Mouse (Mus musculus) lung, postnatal 4 days (tissue): Measurements from ENCODE around the gene Fkbp14.

Source experiments
- DNase-seq, 2 experiments: peaks; one replicate each; pipeline ENCODE4 v3.0.0; 2021

The Fkbp14 gene

GRCm38 (mm10) chr6:54587683-54588082, 9.4 kb downstream of the Fkbp14 start:
- no peak for DNase-seq

- DNase-seq: no peak
Measured at GRCm38 (mm10) chr6:54586911-54587310, 10.2 kb downstream of the Fkbp14 start.

DNA sequence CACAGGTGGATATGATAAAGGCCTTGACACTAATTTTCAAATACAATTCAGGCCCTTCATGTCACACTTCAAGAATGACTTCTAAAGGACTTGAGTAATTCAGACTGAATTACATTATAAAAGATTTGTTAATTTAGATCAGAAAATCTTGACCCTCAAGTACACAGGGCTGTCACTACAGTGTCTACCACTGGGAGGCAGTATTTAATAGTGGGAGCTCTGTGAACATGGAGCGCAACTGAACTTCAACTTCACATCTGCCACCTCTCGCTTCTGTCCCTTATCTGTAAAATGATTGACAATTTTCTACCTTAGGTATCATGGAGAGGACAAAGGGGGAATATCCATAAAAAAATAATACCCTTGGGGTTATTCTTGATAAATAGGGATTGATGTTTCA, 10.9 kb downstream of the Fkbp14 start:
- peak in 1 of 2 experiments; percentile 49 for DNase-seq

DNA sequence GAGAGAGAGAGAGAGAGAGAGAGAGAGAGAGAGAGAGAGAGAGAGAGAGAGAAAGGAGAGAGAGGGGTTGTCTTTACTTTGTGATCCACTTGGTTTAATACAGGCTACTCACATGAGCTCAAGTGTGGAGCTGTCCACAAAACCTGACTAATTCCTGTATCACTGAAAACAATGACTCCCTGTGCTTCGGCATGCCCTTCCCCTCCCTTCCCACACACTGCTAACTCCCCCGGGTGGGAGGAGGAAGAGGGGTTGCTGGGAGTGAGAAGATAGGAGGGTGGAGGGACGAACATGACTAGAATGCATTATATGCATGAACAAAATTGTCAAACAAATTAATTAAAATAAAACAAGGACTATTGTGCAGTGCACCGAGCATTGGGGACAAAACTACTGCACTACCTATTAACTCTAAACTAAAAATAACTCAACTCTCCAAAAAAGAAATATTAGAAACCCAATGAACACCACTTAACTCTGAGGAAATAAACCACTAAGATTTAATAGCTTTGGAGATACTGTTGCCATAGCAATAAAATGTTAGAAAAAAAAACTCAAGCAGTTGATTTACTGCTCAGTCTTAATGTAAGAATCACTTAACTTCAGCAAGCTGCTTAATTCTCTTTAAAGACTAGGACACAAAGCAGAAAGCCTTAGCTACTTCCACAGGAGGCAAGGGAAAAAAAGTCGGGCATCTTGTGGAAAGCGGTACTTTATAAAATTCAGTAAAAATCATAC, 23.7 kb downstream of the Fkbp14 start:
- DNase-seq: no peak

DNA sequence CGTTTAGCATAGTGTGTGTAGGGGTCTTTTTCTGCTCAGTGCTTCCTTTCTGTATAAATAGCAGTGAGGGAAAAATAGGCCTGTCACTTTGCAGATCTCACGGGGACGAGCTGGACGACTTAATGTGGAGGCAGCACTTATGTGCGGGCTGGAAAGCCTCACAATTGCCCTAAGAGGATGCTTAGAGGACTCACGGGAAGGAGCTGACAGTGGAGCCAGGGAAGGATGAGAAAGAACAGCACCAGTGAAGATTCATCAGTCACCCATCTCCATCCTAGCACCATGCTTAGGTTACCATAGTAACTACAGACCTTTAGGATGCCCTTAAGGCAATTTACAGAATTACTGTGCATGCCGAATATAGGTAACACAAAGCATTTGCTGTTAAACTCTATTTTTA, 27.3 kb downstream of the Fkbp14 start:
- DNase-seq: no peak

DNA sequence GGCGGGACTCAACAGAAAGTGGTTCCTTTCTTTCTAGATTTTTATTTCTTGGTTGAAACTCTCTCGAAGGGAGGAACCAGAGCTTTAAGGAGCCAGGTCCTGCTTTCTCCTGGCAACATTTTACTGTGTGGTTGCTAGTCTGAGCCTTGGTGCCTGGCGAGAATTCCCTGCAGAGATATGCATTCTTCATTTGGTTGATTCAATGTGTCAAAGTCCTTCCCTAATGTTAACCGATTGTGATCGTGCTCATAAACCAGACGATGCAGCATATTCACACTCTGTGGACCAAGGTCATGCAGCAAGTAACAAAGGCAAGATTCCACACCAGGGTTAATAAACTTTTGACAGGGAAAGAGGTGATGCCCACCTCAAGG, 30.6 kb downstream of the Fkbp14 start:
- DNase-seq: no peak

DNA sequence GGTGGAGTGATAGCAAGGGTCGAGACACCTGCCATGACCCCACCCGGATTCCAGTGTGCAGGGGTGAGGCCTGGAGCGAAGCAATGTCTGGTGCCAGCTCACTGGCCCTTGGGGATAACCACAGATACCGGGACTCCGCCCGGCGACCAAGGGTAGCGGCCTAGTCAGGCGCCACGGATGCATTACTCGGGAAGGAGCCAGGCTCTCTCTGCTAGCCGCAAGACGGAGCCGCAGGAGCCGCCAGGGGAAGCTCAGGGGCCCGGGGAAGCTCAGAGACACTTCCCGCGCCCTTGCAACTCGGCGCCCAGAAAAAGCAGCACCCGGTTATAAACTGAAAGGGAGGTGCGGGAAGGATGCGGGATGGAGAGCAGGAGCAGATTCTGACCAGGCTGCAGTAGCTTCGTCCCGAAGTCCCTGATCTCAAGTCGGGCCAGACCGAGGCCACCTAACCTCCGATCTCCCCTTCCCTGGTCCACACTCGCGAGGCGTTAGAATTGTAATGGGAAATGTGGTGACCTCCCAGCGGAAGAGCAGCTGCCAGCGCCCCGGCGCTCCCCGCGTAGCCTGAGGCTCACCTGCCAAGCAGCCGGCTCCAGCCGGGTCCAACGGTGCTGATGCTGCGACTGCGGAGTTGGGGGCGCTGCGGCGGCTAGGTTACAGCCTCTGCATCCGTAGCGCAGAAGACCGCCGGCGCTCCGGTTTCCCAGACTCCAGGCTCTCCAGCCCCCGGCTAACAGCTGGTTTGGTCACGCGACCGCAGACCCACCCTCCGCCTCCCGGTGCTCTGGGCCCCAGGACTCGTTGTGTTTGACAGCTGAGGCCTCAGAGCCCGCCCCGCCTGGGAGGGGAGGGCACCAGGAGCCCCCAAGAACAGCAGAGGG, 31.2 kb downstream of the Fkbp14 start, which contains the start of gene Scrn1:
Gene Scrn1 (minus strand): TSS at position 825 of the 881 bp plus-strand sequence.
- DNase-seq: peak; percentile 51 to 76

DNA sequence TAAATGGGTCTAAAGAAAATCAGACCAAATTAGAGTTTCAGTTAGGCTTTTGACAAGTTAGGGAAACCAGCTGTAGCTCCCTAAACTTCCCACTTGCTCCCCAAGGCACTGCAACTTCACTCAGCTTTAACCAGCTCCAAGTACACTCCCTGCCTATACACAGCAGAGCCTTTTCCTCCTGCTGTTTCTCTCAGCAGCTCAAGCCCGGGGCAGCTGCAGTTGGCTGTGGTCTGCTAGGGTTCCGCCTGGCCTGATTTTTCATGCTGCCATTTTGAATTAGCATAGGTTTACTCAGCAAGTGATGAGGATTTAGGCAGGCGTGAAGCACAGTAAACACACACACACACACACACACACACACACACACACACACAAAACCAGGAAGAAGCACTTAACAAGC, 32.1 kb downstream of the Fkbp14 start:
- DNase-seq: no peak

DNA sequence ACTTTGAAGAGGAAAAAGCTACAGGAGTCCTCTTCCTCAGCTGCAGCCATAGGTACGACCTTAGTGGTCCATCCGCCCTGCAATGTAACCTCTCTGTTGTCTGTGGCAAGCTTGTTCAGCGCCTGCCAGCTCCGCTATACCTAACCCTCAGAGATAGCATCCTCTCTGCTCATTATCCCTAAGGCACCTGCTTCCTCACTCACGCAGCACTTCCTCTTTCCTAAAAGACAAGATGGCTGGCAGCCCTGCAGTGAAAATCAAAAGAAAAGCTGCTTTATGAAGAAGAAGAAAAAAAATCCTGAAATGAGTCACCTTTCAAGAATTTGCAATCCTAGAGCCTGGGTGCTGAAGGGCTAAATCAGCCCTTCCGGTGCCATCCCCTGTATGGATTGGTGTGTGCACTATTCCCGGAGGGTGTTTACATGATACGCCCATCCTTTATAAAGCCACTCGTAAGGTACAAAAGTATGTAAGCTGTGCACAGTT, 32.6 kb downstream of the Fkbp14 start:
- no peak for DNase-seq

GRCm38 (mm10) chr6:54563561-54563960, 33.5 kb downstream of the Fkbp14 start:
- no peak for DNase-seq

GRCm38 (mm10) chr6:54562018-54562809, 34.9 kb downstream of the Fkbp14 start:
- DNase-seq: no peak

GRCm38 (mm10) chr6:54558466-54558865, 38.6 kb downstream of the Fkbp14 start:
- no peak for DNase-seq

DNA sequence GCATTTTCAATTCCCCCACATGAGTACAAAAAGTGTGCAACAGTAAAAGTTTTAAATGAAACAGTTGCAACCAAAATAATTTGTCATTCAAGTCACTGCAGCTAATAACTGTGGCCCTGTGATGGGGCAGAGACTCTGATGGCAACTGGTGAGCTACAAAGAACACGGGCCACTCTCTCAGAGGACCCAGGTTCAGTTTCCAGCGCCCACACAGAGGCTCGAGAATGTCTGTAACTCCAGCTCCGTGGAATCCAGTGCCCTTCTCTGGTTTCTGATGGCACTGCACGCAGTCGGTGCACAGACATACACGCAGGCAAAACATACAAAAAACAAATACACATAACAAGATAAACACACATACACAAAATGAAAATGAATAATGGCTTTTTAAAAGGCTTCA, 39.4 kb downstream of the Fkbp14 start:
- no peak for DNase-seq

DNA sequence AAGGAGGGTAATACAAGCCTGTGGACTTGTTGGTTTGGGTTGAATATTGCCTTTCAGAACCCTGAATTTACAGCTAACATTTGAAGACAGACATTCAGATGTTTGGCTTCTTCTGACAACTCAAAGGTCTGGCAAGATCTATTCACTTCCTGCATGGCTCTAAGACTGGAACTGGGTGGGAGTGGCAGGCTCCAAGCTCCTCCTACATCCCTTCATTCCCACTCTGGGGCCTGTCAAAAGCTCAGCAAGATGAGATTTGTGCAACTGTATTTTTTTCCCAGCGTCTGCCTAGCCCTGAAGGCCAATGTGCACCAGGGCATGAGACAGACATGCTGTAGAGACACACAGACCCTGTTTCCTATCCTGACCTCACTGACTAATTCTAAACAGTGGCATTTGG, 41.3 kb downstream of the Fkbp14 start:
- DNase-seq: peak; percentile 16 to 77

GRCm38 (mm10) chr6:54554341-54555110, 42.6 kb downstream of the Fkbp14 start:
- DNase-seq: no peak

DNA sequence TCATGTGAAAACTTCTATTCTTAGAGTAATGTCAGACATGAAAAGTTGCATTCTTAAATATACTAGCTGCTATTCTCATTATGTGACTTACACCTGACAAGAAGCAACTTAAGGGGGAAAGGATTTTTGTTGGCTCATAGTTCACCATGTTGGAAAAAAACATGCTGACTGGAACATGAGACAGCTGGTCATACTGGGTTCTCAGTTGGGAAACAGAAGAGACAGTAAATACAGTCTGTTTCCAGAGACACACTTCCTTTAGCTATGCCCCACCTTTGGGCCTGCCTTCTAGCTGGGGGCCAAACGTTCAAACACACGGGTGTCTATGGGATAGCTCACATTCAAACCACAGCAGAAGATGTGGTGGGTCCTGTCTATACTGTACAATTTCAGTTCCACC, 43.5 kb downstream of the Fkbp14 start:
- no peak for DNase-seq

GRCm38 (mm10) chr6:54552721-54553413, 44.2 kb downstream of the Fkbp14 start:
- DNase-seq: no peak

GRCm38 (mm10) chr6:54550801-54551323, 46.2 kb downstream of the Fkbp14 start:
- no peak for DNase-seq

- DNase-seq: no peak
Measured at GRCm38 (mm10) chr6:54549311-54549710, 47.8 kb downstream of the Fkbp14 start.

DNA sequence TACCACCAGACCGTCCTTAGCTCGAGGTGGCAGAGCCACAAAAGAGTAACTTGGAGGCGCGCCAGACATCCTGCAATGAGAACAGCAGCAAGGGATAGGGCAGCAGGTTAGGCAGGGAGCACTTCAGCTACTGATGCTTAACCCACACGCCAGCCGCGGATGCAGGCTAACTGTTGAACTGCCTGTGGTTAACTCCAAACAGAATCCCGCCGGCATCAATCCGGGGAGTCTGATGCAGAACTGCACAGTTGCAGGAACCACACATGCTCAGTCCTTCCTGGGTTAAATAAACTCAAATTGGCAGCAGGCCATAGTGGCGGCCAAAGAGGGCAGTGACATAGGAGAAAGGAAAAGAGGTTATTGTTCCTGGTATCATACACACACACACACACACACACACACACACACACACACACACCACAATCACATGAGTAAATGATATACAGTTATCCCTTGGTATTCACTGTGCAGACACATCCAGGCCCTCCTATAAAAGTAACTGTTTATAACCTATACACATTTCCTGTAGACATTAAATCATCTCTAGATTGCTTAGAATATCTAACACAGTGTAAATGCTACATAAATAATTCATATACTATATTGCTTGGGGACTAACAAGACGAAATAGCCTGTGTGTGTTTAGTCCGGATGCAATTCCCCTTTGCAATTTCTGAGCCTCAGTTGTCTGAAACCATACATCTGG, 48.6 kb downstream of the Fkbp14 start:
- DNase-seq: peak; percentile 70 to 81

DNA sequence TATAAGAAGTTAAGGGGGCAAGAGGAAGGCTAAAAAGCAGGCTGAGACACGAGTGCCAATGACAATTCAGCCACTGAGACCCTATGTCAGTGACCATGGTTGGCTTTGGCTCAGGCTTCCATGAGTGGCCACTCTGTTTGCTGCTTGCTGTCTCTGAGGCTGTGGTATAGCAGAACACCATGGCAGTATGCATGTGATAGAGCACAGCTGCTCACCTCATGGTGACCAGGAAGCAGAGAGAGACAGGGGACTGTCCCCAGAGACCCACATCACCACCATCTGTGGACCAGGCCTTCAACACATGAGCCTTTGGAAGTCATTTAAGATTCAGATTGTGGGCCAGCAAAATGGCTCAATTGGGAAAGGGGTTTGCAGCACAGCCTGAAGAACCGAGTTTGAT, 53.5 kb downstream of the Fkbp14 start:
- DNase-seq: no peak
